Mouse (Mus musculus) ES-Bruce4 (cell line): ENCODE measurements around the gene Angel2. TPM values are rescaled to one million over a fixed set of nuclear protein-coding genes. Genes with fewer than 3 reads are reported as not detected.

Source experiments
- H3K27ac ChIP-seq: 2 replicates; pipeline ENCODE4 v1.5.1; 2012; ENCODE audit warnings: low read length, inconsistent platforms; ENCODE audit not compliant: insufficient read depth
- H3K27me3 ChIP-seq: 2 replicates; pipeline ENCODE4 v1.6.1; 2012; ENCODE audit warnings: mild to moderate bottlenecking, low read length, inconsistent platforms; ENCODE audit not compliant: control insufficient read depth, poor library complexity, insufficient read depth, severe bottlenecking
- H3K36me3 ChIP-seq: 2 replicates; pipeline ENCODE4 v1.6.1; 2012; ENCODE audit warnings: inconsistent platforms, mild to moderate bottlenecking, low read length, moderate library complexity; ENCODE audit not compliant: control insufficient read depth, poor library complexity, insufficient read depth, severe bottlenecking
- H3K4me1 ChIP-seq: one replicate; pipeline ENCODE4 v1.8.1; 2011; ENCODE audit warnings: low read length; ENCODE audit not compliant: control insufficient read depth, insufficient read depth
- H3K4me3 ChIP-seq: 2 replicates; pipeline ENCODE4 v1.5.1; 2011; ENCODE audit warnings: low read depth, mild to moderate bottlenecking, low read length
- H3K9ac ChIP-seq: 2 replicates; pipeline ENCODE4 v1.6.1; 2012; ENCODE audit warnings: low read depth, mild to moderate bottlenecking, inconsistent platforms; ENCODE audit not compliant: poor library complexity, severe bottlenecking
- H3K9me3 ChIP-seq: replicated peaks from 2 replicates; pipeline ENCODE4 v1.6.1; 2012; ENCODE audit warnings: mild to moderate bottlenecking, low read length, inconsistent platforms; ENCODE audit not compliant: control insufficient read depth, poor library complexity, insufficient read depth, severe bottlenecking
- CTCF ChIP-seq: IDR thresholded peaks from one replicate; pipeline ENCODE4 v1.8.1; 2011; ENCODE audit warnings: low read depth, low read length
- EP300 ChIP-seq: IDR thresholded peaks from 2 replicates; pipeline ENCODE4 v1.6.1; 2011; ENCODE audit warnings: low read depth, low read length; ENCODE audit not compliant: insufficient read depth
- POLR2A ChIP-seq: IDR thresholded peaks from one replicate; pipeline ENCODE4 v1.8.1; 2011; ENCODE audit warnings: low read length; ENCODE audit not compliant: insufficient read depth
- polyA plus RNA-seq: library from polyadenylated mRNA; stranded (reverse); fragments of >200 nt; gene quantifications from 2 replicates; pipeline ENCODE4 v1.2.4, GENCODE M21; 2011; ENCODE audit warnings: low read depth; ENCODE audit not compliant: missing spikeins, insufficient read depth, insufficient read length

Gene Angel2
- polyA plus RNA-seq, 1 experiment, result 20.8 TPM

DNA sequence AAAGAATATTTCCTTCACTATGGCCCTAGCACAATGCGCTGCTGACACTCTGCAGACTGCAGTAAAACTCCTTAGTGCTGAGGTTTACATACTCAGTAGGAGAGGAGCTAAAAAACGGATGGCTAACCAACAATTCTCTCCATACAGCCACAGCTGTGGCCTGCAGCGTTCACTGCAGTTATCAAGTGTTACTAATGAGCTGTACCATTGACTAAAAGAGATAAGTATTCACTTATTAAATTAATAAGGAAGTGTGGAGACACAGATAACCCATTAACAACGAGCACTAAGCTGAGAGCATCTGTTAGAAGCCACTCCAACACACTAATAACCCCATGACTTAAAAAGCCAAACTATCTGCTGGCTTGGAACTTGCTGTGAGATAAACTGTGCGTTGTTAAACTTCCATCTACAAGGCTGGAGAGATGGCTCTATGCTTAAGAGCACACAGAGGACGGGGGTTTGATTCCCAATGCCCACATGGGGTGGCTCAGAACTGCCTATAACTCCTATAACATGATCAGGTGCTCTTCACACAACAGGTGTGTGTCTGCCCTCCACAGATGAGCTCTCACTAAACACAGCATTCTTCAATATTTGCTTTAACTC lies 31.2 kb upstream of the Angel2 start:
- Histone ChIP-seq H3K27ac (no peak overlapping the region), H3K4me1 (no peaks in the 10 kb centered on the region), H3K9me3 (no peaks in the 10 kb centered on the region), H3K4me3 (no peak overlapping the region), H3K9ac (no peak overlapping the region), H3K27me3 (no peaks in the 10 kb centered on the region), H3K36me3 (no peaks in the 10 kb centered on the region)
- TF ChIP-seq EP300 (no peak), POLR2A (no peak), CTCF (no peak)

- H3K27me3 ChIP-seq, result no peaks in the 10 kb centered on the region
- no peak overlapping the region for H3K4me3 ChIP-seq
- H3K4me1 ChIP-seq, result no peaks in the 10 kb centered on the region
- no peaks in the 10 kb centered on the region for H3K36me3 ChIP-seq
- H3K9ac ChIP-seq, result no peak overlapping the region
- no peak for TF ChIP-seq CTCF
- TF ChIP-seq POLR2A, result no peak
- no peak for TF ChIP-seq EP300
- no peak overlapping the region for H3K27ac ChIP-seq
- H3K9me3 ChIP-seq, result no peaks in the 10 kb centered on the region
Observed at GRCm38 (mm10) chr1:190898186-190898585, 26.7 kb upstream of the Angel2 start.

DNA sequence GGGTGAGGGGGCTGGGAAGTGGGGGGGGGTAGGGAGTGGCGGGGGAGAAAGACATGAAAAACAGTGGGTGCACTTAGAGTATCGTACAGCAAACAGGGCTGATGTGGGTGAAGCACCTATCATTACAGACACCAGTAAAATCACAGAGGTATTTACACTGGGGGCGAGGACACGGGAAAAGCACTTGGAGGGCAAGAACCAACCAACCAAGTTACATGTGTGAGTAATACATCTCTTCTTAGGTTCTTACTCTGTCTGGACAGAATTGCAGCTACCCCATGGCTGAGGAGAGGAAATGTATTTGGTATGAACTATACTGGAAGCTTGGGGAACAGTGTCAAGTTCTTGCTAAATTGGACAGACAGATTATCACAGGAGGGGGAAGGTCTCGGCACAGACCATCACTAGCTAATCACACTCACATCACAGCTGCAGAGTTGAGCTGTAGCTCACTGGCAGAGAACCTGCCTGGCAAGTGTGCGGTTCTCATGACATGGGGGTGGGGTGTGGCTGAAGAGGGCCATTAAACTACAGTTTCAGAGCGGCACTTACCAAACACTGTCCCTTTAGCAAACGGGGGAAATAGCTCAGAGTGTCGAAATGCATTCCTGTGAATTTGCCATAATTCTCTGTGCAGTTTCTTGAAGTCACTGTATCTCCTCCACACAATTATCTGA lies 25.9 kb upstream of the Angel2 start:
- H3K4me3 ChIP-seq, result no peak overlapping the region
- H3K9me3 ChIP-seq, result no peaks in the 10 kb centered on the region
- H3K27ac ChIP-seq, result no peak overlapping the region
- H3K9ac ChIP-seq, result no peak overlapping the region
- TF ChIP-seq POLR2A (no peak), EP300 (no peak), CTCF (no peak)
- no peaks in the 10 kb centered on the region for H3K4me1 ChIP-seq
- 0 out of 2 replicates have a peak, but pooled peaks cover 3% of the 10 kb centered on the region for H3K36me3 ChIP-seq
- no peaks in the 10 kb centered on the region for H3K27me3 ChIP-seq

GRCm38 (mm10) chr1:190901082-190901481 lies 23.8 kb upstream of the Angel2 start:
- H3K9ac ChIP-seq, result no peak overlapping the region
- no peak overlapping the region for H3K4me3 ChIP-seq
- no peaks in the 10 kb centered on the region for H3K4me1 ChIP-seq
- H3K9me3 ChIP-seq, result no peaks in the 10 kb centered on the region
- no peak overlapping the region for H3K27ac ChIP-seq
- H3K27me3 ChIP-seq, result no peaks in the 10 kb centered on the region
- TF ChIP-seq POLR2A (no peak), EP300 (no peak), CTCF (no peak)
- H3K36me3 ChIP-seq, result 0 out of 2 replicates have a peak, but pooled peaks cover 3% of the 10 kb centered on the region

DNA sequence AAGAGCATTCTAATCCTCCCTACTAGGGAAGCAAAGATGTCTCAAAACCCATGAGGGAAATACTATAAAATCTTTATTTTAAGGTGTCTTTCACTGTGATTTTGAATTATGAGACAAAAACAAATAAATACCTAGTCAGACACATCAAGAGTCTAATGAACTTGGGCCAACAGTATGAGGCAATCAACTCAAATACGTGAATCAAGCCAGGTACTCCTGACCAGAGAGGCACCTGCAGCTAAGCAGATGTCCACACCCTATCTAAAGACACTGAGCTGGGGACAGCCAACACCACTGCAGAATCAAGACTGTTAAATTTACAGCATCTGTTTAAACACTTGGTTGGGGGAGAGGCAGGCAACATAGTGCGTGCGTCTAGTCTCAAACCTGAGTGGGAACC lies 20.8 kb upstream of the Angel2 start:
- H3K27ac ChIP-seq, result no peak overlapping the region
- no peaks in the 10 kb centered on the region for H3K9me3 ChIP-seq
- H3K36me3 ChIP-seq, result 0 out of 2 replicates have a peak, but pooled peaks cover 3% of the 10 kb centered on the region
- H3K27me3 ChIP-seq, result no peaks in the 10 kb centered on the region
- H3K4me1 ChIP-seq, result no peaks in the 10 kb centered on the region
- no peak overlapping the region for H3K4me3 ChIP-seq
- no peak for TF ChIP-seq EP300
- TF ChIP-seq POLR2A, result no peak
- no peak for TF ChIP-seq CTCF
- H3K9ac ChIP-seq, result no peak overlapping the region

- Histone ChIP-seq H3K27me3 (no peaks in the 10 kb centered on the region), H3K4me1 (no peaks in the 10 kb centered on the region), H3K9me3 (no peaks in the 10 kb centered on the region), H3K27ac (no peak overlapping the region), H3K9ac (no peak overlapping the region), H3K36me3 (0 out of 2 replicates have a peak, but pooled peaks cover 3% of the 10 kb centered on the region), H3K4me3 (no peak overlapping the region)
- TF ChIP-seq CTCF (no peak), POLR2A (no peak), EP300 (no peak)
Observed at GRCm38 (mm10) chr1:190904714-190905113, 20.2 kb upstream of the Angel2 start.
